Comparison of ENCODE assay signal across 8 mouse cellular contexts in genomic region chr8:83451056-83451455, GRCm38 (mm10). TPM values are rescaled to one million over a fixed set of nuclear protein-coding genes. Genes with fewer than 3 reads are reported as not detected.
A peak's percentile ranks its signal among the peaks of the same experiment; 100 is the strongest.
DNase-seq lines count a peak whose midpoint lies in the region; ATAC-seq and TF ChIP-seq lines count a peak whose summit lies in the region.

No protein-coding gene starts in this region.

- no peak overlapping the region for H3K27ac ChIP-seq in heart, postnatal 0 days (ENCODE audit: low read depth)
- H3K27ac ChIP-seq in bone marrow macrophage, adult 2 months (ENCODE audit: insufficient read depth, low read depth, low read length) = no peak overlapping the region
- no peak overlapping the region for H3K27ac ChIP-seq in liver, postnatal 0 days (ENCODE audit: low read depth)

- TF ChIP-seq EP300 in heart, postnatal 0 days (IDR thresholded peaks at IDR 0.05; ENCODE audit: low read depth) = no peak
- TF ChIP-seq EP300 in liver, postnatal 0 days (IDR thresholded peaks at IDR 0.05; ENCODE audit: low read depth) = no peak

- intact Hi-C loops in heart, postnatal 25 days (cut with DNase I) = no loop called here

- no peak for TF ChIP-seq POLR2A in bone marrow macrophage, adult 2 months (IDR thresholded peaks at IDR 0.05; ENCODE audit: borderline replicate concordance, low read depth, low read length)

- H3K9me3 ChIP-seq in heart, postnatal 0 days (replicated peaks; ENCODE audit: control insufficient read depth, low read length) = no peaks in the 10 kb centered on the region
- H3K9me3 ChIP-seq in liver, postnatal 0 days (ENCODE audit: low read length) = no peaks in the 10 kb centered on the region

- 14% methylated on average over 3 of the region's 3 CpGs for WGBS in heart, postnatal 0 days
- 7% methylated on average over 3 of the region's 3 CpGs for WGBS in liver, postnatal 0 days (ENCODE audit: insufficient replicate concordance)

- no peak overlapping the region for H3K9ac ChIP-seq in heart, postnatal 0 days (replicated peaks; ENCODE audit: low read depth, low read length)
- no peak overlapping the region for H3K9ac ChIP-seq in liver, postnatal 0 days (replicated peaks)

- no peak overlapping the region for H3K4me2 ChIP-seq in heart, postnatal 0 days (ENCODE audit: low read depth, low read length)
- H3K4me2 ChIP-seq in liver, postnatal 0 days (ENCODE audit: low read depth, low read length) = no peak overlapping the region

- no peak for DNase-seq in heart, postnatal 0 days (ENCODE audit: low spot score)
- no peak for DNase-seq in heart, postnatal 25 days (ENCODE audit: low spot score)
- peak; percentile 22 to 40 for DNase-seq in B cell, adult 2 months
- DNase-seq in liver, postnatal 0 days = no peak
- no peak for DNase-seq in left cerebral cortex, adult 18-20 months (ENCODE audit: low spot score in 2 of 2)
- DNase-seq in cerebellum, adult 8-10 months = no peak
- no peak for DNase-seq in spleen, adult 12 weeks (ENCODE audit: low spot score)

- H3K4me3 ChIP-seq in heart, postnatal 0 days (ENCODE audit: low read depth, low read length) = no peak overlapping the region
- no peak overlapping the region for H3K4me3 ChIP-seq in bone marrow macrophage, adult 2 months (ENCODE audit: insufficient read depth, low read length)
- no peak overlapping the region for H3K4me3 ChIP-seq in liver, postnatal 0 days (ENCODE audit: low read depth, low read length)

- H3K4me1 ChIP-seq in heart, postnatal 0 days (ENCODE audit: control insufficient read depth, insufficient read depth) = no peaks in the 10 kb centered on the region
- H3K4me1 ChIP-seq in bone marrow macrophage, adult 2 months (ENCODE audit: control insufficient read depth, insufficient read depth, low read length) = peaks cover 4% of the 10 kb centered on the region; the same call in 1 of the 2 replicates
- H3K4me1 ChIP-seq in liver, postnatal 0 days (ENCODE audit: insufficient read depth) = no peaks in the 10 kb centered on the region

- no peaks in the 10 kb centered on the region for H3K27me3 ChIP-seq in heart, postnatal 0 days (ENCODE audit: control insufficient read depth, insufficient read depth, low read length)
- no peaks in the 10 kb centered on the region for H3K27me3 ChIP-seq in liver, postnatal 0 days (ENCODE audit: insufficient read depth, low read length)

- TF ChIP-seq CTCF in heart, postnatal 0 days (IDR thresholded peaks at IDR 0.05; ENCODE audit: low read depth) = peak; percentile 70
- TF ChIP-seq CTCF in bone marrow macrophage, adult 2 months (IDR thresholded peaks at IDR 0.05; ENCODE audit: low read depth, low read length) = peak; percentile 22; the same call in 1 of the 2 replicates
- TF ChIP-seq CTCF in liver, postnatal 0 days (IDR thresholded peaks at IDR 0.05; ENCODE audit: low read depth) = peak; percentile 90

- no peaks in the 10 kb centered on the region for H3K36me3 ChIP-seq in heart, postnatal 0 days (replicated peaks; ENCODE audit: control insufficient read depth, insufficient read depth, low read length)
- H3K36me3 ChIP-seq in liver, postnatal 0 days (replicated peaks; ENCODE audit: insufficient read depth, low read length) = no peaks in the 10 kb centered on the region

- ATAC-seq in heart, postnatal 0 days (ENCODE audit: insufficient read depth, low read depth) = no peak
- no peak for ATAC-seq in liver, postnatal 0 days

RNA-seq across cellular contexts. Expression of gene Scoc, which starts 7.1 kb away (rescaled TPM):
- 18.3 and 39.8 TPM in 2 replicates for total RNA-seq in heart, postnatal 0 days (2014; rRNA removed; ENCODE audit: low replicate concordance)
- polyA plus RNA-seq in heart, postnatal 0 days (2015; fragmentation: Nextera tagmentation; extraction: Ambion mirVana) = 65.8 and 78.6 TPM in 2 replicates
- 10 to 100 TPM; 45.3 to 48.1 TPM for total RNA-seq in heart, postnatal 25 days (2021)
- polyA plus RNA-seq in bone marrow macrophage, adult 2 months (2012; ENCODE audit: insufficient read depth, insufficient read length, missing spikeins) = 49.5 and 50.3 TPM in 2 replicates
- polyA plus RNA-seq in liver, postnatal 0 days (2015; fragmentation: Nextera tagmentation; extraction: Ambion mirVana) = 40.8 and 48.0 TPM in 2 replicates
- 100 to 1,000 TPM; 218 to 232 TPM for total RNA-seq in left cerebral cortex, adult 18-20 months (2021)

Comparison
In these comparisons a context has a peak if more than half of its experiments do, and no peak if none do; other contexts are left out.
1. DNase-seq: peak in B cell, adult 2 months (2 of 2); none in heart, postnatal 0 days (single experiment), heart, postnatal 25 days (single experiment), liver, postnatal 0 days (single experiment), left cerebral cortex, adult 18-20 months (0 of 2), cerebellum, adult 8-10 months (single experiment) and spleen, adult 12 weeks (single experiment).
2. CTCF ChIP-seq: peak in every context shown above with its lines; median percentile 90 in liver, postnatal 0 days; 70 in heart, postnatal 0 days; 22 in bone marrow macrophage, adult 2 months.